Mouse (Mus musculus) bone marrow macrophage, adult 2 months (primary cell): ENCODE measurements around the gene Cdkn1c. TPM values are rescaled to one million over a fixed set of nuclear protein-coding genes. Genes with fewer than 3 reads are reported as not detected.

ENCODE experiments used
- H3K27ac ChIP-seq: 2 replicates; pipeline ENCODE4 v1.5.1; 2012; ENCODE audit warnings: low read depth, low read length; ENCODE audit not compliant: insufficient read depth
- H3K4me1 ChIP-seq: 2 replicates; pipeline ENCODE4 v1.6.1; 2012; ENCODE audit warnings: low read length; ENCODE audit not compliant: control insufficient read depth, insufficient read depth
- H3K4me3 ChIP-seq: 2 replicates; pipeline ENCODE4 v1.5.1; 2012; ENCODE audit warnings: mild to moderate bottlenecking, low read length, moderate library complexity; ENCODE audit not compliant: insufficient read depth
- CTCF ChIP-seq: IDR thresholded peaks from 2 replicates; pipeline ENCODE4 v1.5.1; 2012; ENCODE audit warnings: low read depth, mild to moderate bottlenecking, low read length, moderate library complexity
- POLR2A ChIP-seq: IDR thresholded peaks from 2 replicates; pipeline ENCODE4 v1.6.1; 2012; ENCODE audit warnings: mild to moderate bottlenecking, low read depth, low read length, borderline replicate concordance
- polyA plus RNA-seq: library from polyadenylated mRNA; stranded (reverse); fragments of >200 nt; gene quantifications from 2 replicates; pipeline ENCODE4 v1.2.4, GENCODE M21; 2012; ENCODE audit not compliant: missing spikeins, insufficient read depth, insufficient read length

The Cdkn1c gene
- polyA plus RNA-seq, 1 experiment: 8.5 TPM

- H3K27ac ChIP-seq: no peak overlapping the region
- no peak for TF ChIP-seq POLR2A
- TF ChIP-seq CTCF: no peak
- no peaks in the 10 kb centered on the region for H3K4me1 ChIP-seq
- H3K4me3 ChIP-seq: no peak overlapping the region
Measured at GRCm38 (mm10) chr7:143500912-143501311, 40.1 kb upstream of the Cdkn1c start.

GRCm38 (mm10) chr7:143498584-143498983 lies 37.7 kb upstream of the Cdkn1c start:
- TF ChIP-seq POLR2A (no peak), CTCF (no peak)
- Histone ChIP-seq H3K4me3 (no peak overlapping the region), H3K27ac (no peak overlapping the region), H3K4me1 (no peaks in the 10 kb centered on the region)

- Histone ChIP-seq H3K4me3 (no peak overlapping the region), H3K27ac (no peak overlapping the region)
- TF ChIP-seq POLR2A: no peak
- TF ChIP-seq CTCF: no peak
Measured at GRCm38 (mm10) chr7:143495104-143495961, 34.5 kb upstream of the Cdkn1c start.

GRCm38 (mm10) chr7:143493616-143494126 lies 32.8 kb upstream of the Cdkn1c start:
- Histone ChIP-seq H3K4me1 (no peaks in the 10 kb centered on the region), H3K4me3 (no peak overlapping the region), H3K27ac (no peak overlapping the region)
- TF ChIP-seq CTCF: no peak
- TF ChIP-seq POLR2A: no peak

More at GRCm38 (mm10) chr7:143495104-143495961, 34.5 kb upstream of the Cdkn1c start:
- H3K4me1 ChIP-seq: no peaks in the 10 kb centered on the region

GRCm38 (mm10) chr7:143489735-143490134 lies 28.9 kb upstream of the Cdkn1c start:
- Histone ChIP-seq H3K4me3 (no peak overlapping the region), H3K27ac (no peak overlapping the region), H3K4me1 (no peaks in the 10 kb centered on the region)
- no peak for TF ChIP-seq CTCF
- TF ChIP-seq POLR2A: no peak

- TF ChIP-seq CTCF (no peak), POLR2A (no peak)
- H3K4me3 ChIP-seq: no peak overlapping the region
- no peaks in the 10 kb centered on the region for H3K4me1 ChIP-seq
- no peak overlapping the region for H3K27ac ChIP-seq
Measured at GRCm38 (mm10) chr7:143482541-143482940, 21.7 kb upstream of the Cdkn1c start.

GRCm38 (mm10) chr7:143481806-143482387 lies 21.0 kb upstream of the Cdkn1c start:
- Histone ChIP-seq H3K27ac (no peak overlapping the region), H3K4me3 (no peak overlapping the region), H3K4me1 (no peaks in the 10 kb centered on the region)
- TF ChIP-seq CTCF: no peak
- no peak for TF ChIP-seq POLR2A

- Histone ChIP-seq H3K4me3 (no peak overlapping the region), H3K4me1 (no peaks in the 10 kb centered on the region), H3K27ac (no peak overlapping the region)
- TF ChIP-seq POLR2A (no peak), CTCF (peak; percentile 71)
Measured at GRCm38 (mm10) chr7:143480498-143480897, 19.6 kb upstream of the Cdkn1c start.

DNA sequence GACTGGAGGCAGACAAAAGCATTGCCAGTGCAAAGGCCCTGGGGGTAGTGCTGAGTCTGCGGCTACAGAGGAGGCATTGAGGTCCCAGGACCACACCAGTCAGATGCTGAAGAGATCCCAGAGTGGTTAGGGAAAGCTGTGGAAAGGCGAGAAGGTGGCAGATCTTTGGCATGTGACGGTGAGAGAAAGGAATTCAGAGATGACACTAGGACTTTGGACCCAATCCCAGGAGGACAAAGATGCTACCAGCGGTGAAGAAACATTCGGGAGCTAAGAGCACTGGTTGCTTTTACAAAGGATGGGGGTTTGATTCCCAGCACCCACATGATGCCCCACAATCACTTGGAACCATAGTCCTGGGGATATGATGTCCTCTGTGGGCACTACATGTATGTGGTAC lies 16.9 kb upstream of the Cdkn1c start:
- Histone ChIP-seq H3K4me3 (no peak overlapping the region), H3K4me1 (peaks cover 3% of the 10 kb centered on the region; the same call in 1 of the 2 replicates), H3K27ac (no peak overlapping the region)
- TF ChIP-seq CTCF (no peak), POLR2A (no peak)

DNA sequence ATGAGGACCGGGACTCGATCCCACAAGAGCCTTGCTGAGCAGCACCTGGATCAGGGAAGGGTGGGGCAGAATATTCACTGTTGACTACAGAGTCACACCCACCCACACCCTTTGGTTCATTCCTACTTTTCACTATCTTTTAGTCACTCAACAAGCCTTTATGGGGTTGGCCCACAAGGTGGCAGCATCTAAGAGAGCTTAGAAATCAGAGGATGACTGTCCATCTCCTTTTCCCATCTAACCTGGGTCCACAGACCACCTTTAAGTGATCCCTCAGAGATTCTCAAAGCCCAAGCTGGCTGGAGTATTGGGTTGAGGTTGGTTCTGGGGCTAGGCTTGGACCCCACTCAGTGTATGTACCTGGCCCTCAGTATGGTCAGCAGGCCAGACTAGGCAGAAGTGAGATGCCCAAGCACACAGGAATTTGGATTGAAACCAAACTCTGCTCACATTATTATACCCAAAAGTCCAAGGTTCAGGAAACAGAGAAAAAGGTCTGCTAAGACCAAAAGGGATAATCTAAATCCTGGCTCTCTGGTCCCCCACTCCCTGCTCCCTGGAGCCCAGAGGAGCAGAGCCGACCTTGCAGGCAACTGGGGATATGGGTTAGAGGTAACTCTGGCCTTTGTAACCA lies 16.0 kb upstream of the Cdkn1c start:
- Histone ChIP-seq H3K27ac (no peak overlapping the region), H3K4me3 (no peak overlapping the region), H3K4me1 (peaks cover 3% of the 10 kb centered on the region; the same call in 1 of the 2 replicates)
- TF ChIP-seq CTCF: no peak
- TF ChIP-seq POLR2A: no peak
